Mouse (Mus musculus) midbrain, embryonic 14.5 days (tissue): ENCODE data around the gene BC029722. TPM values are rescaled to one million over a fixed set of nuclear protein-coding genes. Genes with fewer than 3 reads are reported as not detected.

Experiments
- ATAC-seq: fragments of 200-750 bp; cut with Nextera tagmentation; 2 replicates; pipeline ENCODE4 v1.8.0; 2017; ENCODE audit warnings: moderate number of reproducible peaks, moderate library complexity; ENCODE audit not compliant: low FRiP score, low TSS enrichment
- DNase-seq: peaks from one replicate; pipeline ENCODE4 v3.0.0-alpha.2; 2015
- H3K27ac ChIP-seq: fragments of 300-500 bp; sonication (generic); replicated peaks from 2 replicates; pipeline ENCODE4 v1.5.1; 2014; ENCODE audit warnings: mild to moderate bottlenecking, low read depth, low read length, moderate library complexity
- H3K27me3 ChIP-seq: fragments of 300-500 bp; sonication (generic); 2 replicates; pipeline ENCODE4 v1.6.1; 2014; ENCODE audit warnings: low read length, control low read depth, mixed read lengths; ENCODE audit not compliant: control insufficient read depth, insufficient read depth
- H3K36me3 ChIP-seq: fragments of 300-500 bp; sonication (generic); 2 replicates; pipeline ENCODE4 v1.6.1; 2014; ENCODE audit warnings: low read length, control low read depth; ENCODE audit not compliant: control insufficient read depth, insufficient read depth
- H3K4me1 ChIP-seq: fragments of 300-500 bp; sonication (generic); 2 replicates; pipeline ENCODE4 v1.6.1; 2014; ENCODE audit warnings: mild to moderate bottlenecking, antibody characterized with exemption, low read length, control low read depth; ENCODE audit not compliant: control insufficient read depth, insufficient read depth
- H3K4me2 ChIP-seq: fragments of 300-500 bp; sonication (generic); 2 replicates; pipeline ENCODE4 v1.6.1; 2014; ENCODE audit warnings: mild to moderate bottlenecking, low read length, moderate library complexity
- H3K4me3 ChIP-seq: fragments of 300-500 bp; sonication (generic); replicated peaks from 2 replicates; pipeline ENCODE4 v1.5.1; 2014; ENCODE audit warnings: low read depth, low read length
- H3K9ac ChIP-seq: fragments of 300-500 bp; sonication (generic); replicated peaks from 2 replicates; pipeline ENCODE4 v1.6.1; 2014; ENCODE audit warnings: mild to moderate bottlenecking, low read length, moderate library complexity
- H3K9me3 ChIP-seq: fragments of 300-500 bp; sonication (generic); 2 replicates; pipeline ENCODE4 v1.6.1; 2016; ENCODE audit warnings: low read length, control low read depth, mixed read lengths; ENCODE audit not compliant: control insufficient read depth
- WGBS: fragments of 180-500 bp; shearing (Covaris S2); extraction: QIAGEN DNeasy Blood & Tissue Kit; methylation state at CpG from one replicate; pipeline ENCODE4 v1.1.7; 2014; 5-methylcytosine and 5-hydroxymethylcytosine counted together
- polyA plus RNA-seq: library from polyadenylated mRNA; unstranded; fragments of >200 nt; fragmentation: Nextera tagmentation; extraction: Ambion mirVana; gene quantifications from 2 replicates; pipeline ENCODE4 v1.2.1, GENCODE M21; 2014

BC029722 gene
- polyA plus RNA-seq, 1 experiment from 2014 or later = 25.5 TPM

- H3K4me1 ChIP-seq = peaks cover 17% of the 10 kb centered on the region
- 31% methylated on average over 5 of the region's 5 CpGs for WGBS
These were observed 4.4 kb downstream of the BC029722 start for GRCm38 (mm10) chr2:155814829-155815228.

GRCm38 (mm10) chr2:155812637-155813036 lies 6.6 kb downstream of the BC029722 start:
- Histone ChIP-seq H3K36me3 (peaks cover 41% of the 10 kb centered on the region), H3K4me2 (no peak overlapping the region), H3K9me3 (no peaks in the 10 kb centered on the region), H3K27me3 (no peaks in the 10 kb centered on the region), H3K4me1 (0 out of 2 replicates have a peak, but pooled peaks cover 1% of the 10 kb centered on the region), H3K9ac (no peak overlapping the region), H3K4me3 (no peak overlapping the region), H3K27ac (no peak overlapping the region)
- no peak for DNase-seq
- 88% methylated on average over 4 of the region's 4 CpGs for WGBS
- no peak for ATAC-seq

More at GRCm38 (mm10) chr2:155814829-155815228, 4.4 kb downstream of the BC029722 start:
- Histone ChIP-seq H3K27ac (no peak overlapping the region), H3K36me3 (peaks cover 39% of the 10 kb centered on the region), H3K27me3 (no peaks in the 10 kb centered on the region), H3K9ac (no peak overlapping the region), H3K4me2 (no peak overlapping the region), H3K4me3 (no peak overlapping the region), H3K9me3 (no peaks in the 10 kb centered on the region)
- DNase-seq (no peak), ATAC-seq (no peak)

- ATAC-seq (no peak), DNase-seq (peak; percentile 82)
- Histone ChIP-seq H3K9ac (no peak overlapping the region), H3K27me3 (no peaks in the 10 kb centered on the region), H3K4me3 (no peak overlapping the region), H3K9me3 (no peaks in the 10 kb centered on the region), H3K4me2 (no peak overlapping the region), H3K36me3 (peaks cover 41% of the 10 kb centered on the region), H3K4me1 (no peaks in the 10 kb centered on the region), H3K27ac (no peak overlapping the region)
- WGBS = 46% methylated on average over 16 of the region's 16 CpGs
These were observed 7.3 kb downstream of the BC029722 start for GRCm38 (mm10) chr2:155811821-155812396.

- DNase-seq (no peak), ATAC-seq (no peak)
- Histone ChIP-seq H3K4me2 (no peak overlapping the region), H3K27ac (no peak overlapping the region), H3K9me3 (no peaks in the 10 kb centered on the region), H3K36me3 (peaks cover 28% of the 10 kb centered on the region), H3K4me3 (no peak overlapping the region), H3K4me1 (no peaks in the 10 kb centered on the region), H3K27me3 (no peaks in the 10 kb centered on the region), H3K9ac (no peak overlapping the region)
- 85% methylated on average over 4 of the region's 4 CpGs for WGBS
These were observed 9.6 kb downstream of the BC029722 start for GRCm38 (mm10) chr2:155809620-155810019.

- Histone ChIP-seq H3K9ac (no peak overlapping the region), H3K4me2 (no peak overlapping the region), H3K36me3 (peaks cover 24% of the 10 kb centered on the region), H3K4me1 (no peaks in the 10 kb centered on the region), H3K9me3 (no peaks in the 10 kb centered on the region), H3K4me3 (no peak overlapping the region), H3K27me3 (no peaks in the 10 kb centered on the region), H3K27ac (no peak overlapping the region)
- DNase-seq (no peak), ATAC-seq (no peak)
- WGBS = 75% methylated on average over 4 of the region's 4 CpGs
These were observed 11.8 kb downstream of the BC029722 start for GRCm38 (mm10) chr2:155807408-155807807.

GRCm38 (mm10) chr2:155806548-155806947 lies 12.7 kb downstream of the BC029722 start:
- Histone ChIP-seq H3K9ac (no peak overlapping the region), H3K27me3 (no peaks in the 10 kb centered on the region), H3K36me3 (peaks cover 21% of the 10 kb centered on the region; the same call in 1 of the 2 replicates), H3K27ac (no peak overlapping the region), H3K4me3 (no peak overlapping the region), H3K9me3 (no peaks in the 10 kb centered on the region), H3K4me1 (no peaks in the 10 kb centered on the region), H3K4me2 (no peak overlapping the region)
- ATAC-seq (no peak), DNase-seq (no peak)
- WGBS = 76% methylated on average over 5 of the region's 5 CpGs

GRCm38 (mm10) chr2:155805925-155806255 lies 13.3 kb downstream of the BC029722 start:
- Histone ChIP-seq H3K27me3 (no peaks in the 10 kb centered on the region), H3K4me1 (no peaks in the 10 kb centered on the region), H3K4me3 (no peak overlapping the region), H3K27ac (no peak overlapping the region), H3K4me2 (no peak overlapping the region), H3K36me3 (peaks cover 26% of the 10 kb centered on the region), H3K9me3 (no peaks in the 10 kb centered on the region), H3K9ac (no peak overlapping the region)
- WGBS = 85% methylated on average over 6 of the region's 6 CpGs
- DNase-seq (no peak), ATAC-seq (no peak)

GRCm38 (mm10) chr2:155805231-155805924 lies 13.8 kb downstream of the BC029722 start:
- no peak overlapping the region for H3K27ac ChIP-seq

GRCm38 (mm10) chr2:155804053-155804452 lies 15.2 kb downstream of the BC029722 start:
- H3K4me2 ChIP-seq = no peak overlapping the region
- H3K36me3 ChIP-seq = peaks cover 34% of the 10 kb centered on the region
- WGBS = 82% methylated on average over 5 of the region's 5 CpGs
- no peak overlapping the region for H3K9ac ChIP-seq
- no peak overlapping the region for H3K27ac ChIP-seq
- no peak overlapping the region for H3K4me3 ChIP-seq
- H3K9me3 ChIP-seq = no peaks in the 10 kb centered on the region
- H3K4me1 ChIP-seq = no peaks in the 10 kb centered on the region
- ATAC-seq (no peak), DNase-seq (no peak)
- no peaks in the 10 kb centered on the region for H3K27me3 ChIP-seq

More at GRCm38 (mm10) chr2:155805231-155805924, 13.8 kb downstream of the BC029722 start:
- no peak overlapping the region for H3K4me2 ChIP-seq
- H3K9me3 ChIP-seq = no peaks in the 10 kb centered on the region
- no peak overlapping the region for H3K9ac ChIP-seq
- DNase-seq = peak; percentile 17
- WGBS = 62% methylated on average over 6 of the region's 6 CpGs
- no peaks in the 10 kb centered on the region for H3K4me1 ChIP-seq
- H3K36me3 ChIP-seq = peaks cover 27% of the 10 kb centered on the region
- no peak overlapping the region for H3K4me3 ChIP-seq
- ATAC-seq = no peak
- H3K27me3 ChIP-seq = no peaks in the 10 kb centered on the region
